Mouse (Mus musculus) forebrain, embryonic 14.5 days (tissue): ENCODE measurements around the gene Grm1. TPM values are rescaled to one million over a fixed set of nuclear protein-coding genes. Genes with fewer than 3 reads are reported as not detected.
A peak's percentile ranks its signal among the peaks of the same experiment; 100 is the strongest.

ENCODE experiments used
- ATAC-seq: fragments of 200-750 bp; cut with Nextera tagmentation; 2 replicates; pipeline ENCODE4 v1.8.0; 2017; ENCODE audit warnings: mild to moderate bottlenecking, moderate library complexity
- DNase-seq: peaks from one replicate; pipeline ENCODE4 v3.0.0-alpha.2; 2015; ENCODE audit warnings: low spot score
- H3K27ac ChIP-seq: fragments of 300-500 bp; sonication (generic); 2 replicates; pipeline ENCODE4 v1.5.1; 2014; ENCODE audit warnings: low read depth, mild to moderate bottlenecking, control low read depth, low read length, moderate library complexity
- H3K27me3 ChIP-seq: fragments of 300-500 bp; sonication (generic); replicated peaks from 2 replicates; pipeline ENCODE4 v1.6.1; 2014; ENCODE audit warnings: low read length, control low read depth, mixed read lengths; ENCODE audit not compliant: control insufficient read depth, insufficient read depth
- H3K36me3 ChIP-seq: fragments of 300-500 bp; sonication (generic); 2 replicates; pipeline ENCODE4 v1.6.1; 2014; ENCODE audit warnings: low read length, control low read depth; ENCODE audit not compliant: control insufficient read depth, insufficient read depth
- H3K4me1 ChIP-seq: fragments of 300-500 bp; sonication (generic); 2 replicates; pipeline ENCODE4 v1.6.1; 2014; ENCODE audit warnings: antibody characterized with exemption, low read length, control low read depth; ENCODE audit not compliant: control insufficient read depth, insufficient read depth
- H3K4me2 ChIP-seq: fragments of 300-500 bp; sonication (generic); 2 replicates; pipeline ENCODE4 v1.6.1; 2014; ENCODE audit warnings: mild to moderate bottlenecking, control low read depth, low read length
- H3K4me3 ChIP-seq: fragments of 300-500 bp; sonication (generic); 2 replicates; pipeline ENCODE4 v1.5.1; 2014; ENCODE audit warnings: low read depth, low read length, control low read depth
- H3K9ac ChIP-seq: fragments of 300-500 bp; sonication (generic); 2 replicates; pipeline ENCODE4 v1.6.1; 2014; ENCODE audit warnings: mild to moderate bottlenecking, low read length, control low read depth, moderate library complexity
- H3K9me3 ChIP-seq: fragments of 300-500 bp; sonication (generic); replicated peaks from 2 replicates; pipeline ENCODE4 v1.6.1; 2016; ENCODE audit warnings: low read length, control low read depth, mixed read lengths; ENCODE audit not compliant: control insufficient read depth
- WGBS: fragments of 180-500 bp; shearing (Covaris S2); extraction: QIAGEN DNeasy Blood & Tissue Kit; methylation state at CpG from one replicate; pipeline ENCODE4 v1.1.7; 2014; 5-methylcytosine and 5-hydroxymethylcytosine counted together
- polyA plus RNA-seq: library from polyadenylated mRNA; unstranded; fragments of >200 nt; fragmentation: Nextera tagmentation; extraction: Ambion mirVana; gene quantifications from 2 replicates; pipeline ENCODE4 v1.2.1, GENCODE M21; 2014

Grm1 gene
- polyA plus RNA-seq, 1 experiment from 2014 or later: 2.0 TPM

DNA sequence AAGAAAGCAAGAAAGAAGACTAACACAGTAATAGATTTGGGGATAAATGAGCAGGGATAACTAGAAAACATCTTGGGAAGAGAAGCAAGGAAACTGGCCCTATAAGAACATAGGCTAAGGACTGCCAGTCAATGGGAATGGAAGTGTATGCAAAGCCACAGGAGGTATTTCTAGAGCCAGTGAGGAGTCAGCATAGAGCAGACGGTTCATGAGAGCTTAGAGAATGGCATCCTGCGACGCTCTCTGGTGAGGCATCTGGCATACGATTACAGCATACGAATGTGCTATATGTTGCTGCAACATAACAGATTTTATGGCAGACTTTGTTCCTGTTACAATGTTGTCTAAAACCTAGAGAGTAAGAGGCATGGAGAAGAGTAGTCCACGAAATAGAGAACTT is 139.9 kb downstream of the Grm1 start:
- H3K9me3 ChIP-seq: no peaks in the 10 kb centered on the region
- ATAC-seq: peak; percentile 55; the same call in 1 of the 2 replicates
- no peaks in the 10 kb centered on the region for H3K36me3 ChIP-seq
- H3K4me3 ChIP-seq: no peak overlapping the region
- DNase-seq: peak; percentile 28
- H3K27ac ChIP-seq: no peak overlapping the region
- WGBS: 65% methylated on average over 6 of the region's 6 CpGs
- H3K4me1 ChIP-seq: no peaks in the 10 kb centered on the region
- no peak overlapping the region for H3K4me2 ChIP-seq
- no peak overlapping the region for H3K9ac ChIP-seq
- no peaks in the 10 kb centered on the region for H3K27me3 ChIP-seq

GRCm38 (mm10) chr10:10935806-10936205 is 146.3 kb downstream of the Grm1 start:
- H3K27ac ChIP-seq: no peak overlapping the region
- no peak overlapping the region for H3K4me3 ChIP-seq
- no peaks in the 10 kb centered on the region for H3K36me3 ChIP-seq
- no peak overlapping the region for H3K9ac ChIP-seq
- H3K4me1 ChIP-seq: no peaks in the 10 kb centered on the region
- DNase-seq (no peak), ATAC-seq (no peak)
- H3K27me3 ChIP-seq: no peaks in the 10 kb centered on the region
- 65% methylated on average over 3 of the region's 3 CpGs for WGBS
- H3K9me3 ChIP-seq: no peaks in the 10 kb centered on the region
- H3K4me2 ChIP-seq: no peak overlapping the region

DNA sequence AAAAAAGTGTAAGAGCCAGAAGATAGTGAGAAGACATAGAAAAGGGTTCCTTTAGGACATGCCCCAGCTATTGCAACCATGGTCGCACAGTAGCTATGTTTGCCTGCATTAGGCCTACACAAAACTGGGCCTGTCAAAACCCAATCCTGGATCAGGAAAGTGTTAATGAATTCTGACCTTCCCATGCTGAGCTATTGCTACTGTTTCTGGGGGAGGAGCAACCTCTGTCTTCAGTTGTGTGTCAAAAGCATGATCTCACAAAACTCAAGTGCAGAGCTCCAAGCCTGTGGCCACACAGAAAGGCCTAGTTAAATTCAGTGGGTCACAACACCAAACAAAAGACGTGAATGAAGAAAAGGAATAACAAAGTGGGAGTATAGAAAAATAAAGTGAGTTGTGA is 152.5 kb downstream of the Grm1 start:
- Histone ChIP-seq H3K4me3 (no peak overlapping the region), H3K27me3 (no peaks in the 10 kb centered on the region), H3K9me3 (no peaks in the 10 kb centered on the region), H3K4me1 (peaks cover 4% of the 10 kb centered on the region; the same call in 1 of the 2 replicates), H3K9ac (no peak overlapping the region), H3K4me2 (no peak overlapping the region), H3K36me3 (no peaks in the 10 kb centered on the region), H3K27ac (no peak overlapping the region)
- peak; percentile 46; the same call in 1 of the 2 replicates for ATAC-seq
- DNase-seq: peak; percentile 19
- WGBS: 44% methylated on average over 2 of the region's 2 CpGs

DNA sequence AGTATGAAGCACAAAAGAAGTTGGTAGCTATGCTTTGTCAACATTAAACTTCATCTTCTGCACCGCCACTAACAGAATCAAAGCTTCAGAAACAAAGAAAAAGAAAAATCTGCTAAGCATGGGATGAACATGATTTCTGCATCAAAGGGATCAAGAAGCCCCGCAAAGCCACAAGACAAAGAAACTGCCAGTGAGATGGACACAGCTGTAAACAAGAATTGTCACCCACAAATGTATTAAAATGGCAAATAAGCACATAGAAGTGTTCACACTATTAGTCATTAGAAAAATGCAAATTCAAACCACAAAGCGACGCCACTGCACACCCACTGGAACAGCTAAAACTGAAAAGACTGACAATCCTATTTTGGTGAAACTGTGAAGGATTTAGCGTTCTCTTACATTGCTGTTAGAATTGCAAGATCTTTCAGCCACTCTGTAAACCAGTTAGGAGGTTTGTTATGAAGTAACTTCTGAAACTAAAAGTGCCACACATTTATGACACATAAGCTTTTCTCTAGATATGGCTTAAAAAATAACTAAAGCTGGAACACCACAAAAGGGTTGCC is 153.3 kb downstream of the Grm1 start:
- no peak overlapping the region for H3K4me3 ChIP-seq
- H3K9ac ChIP-seq: no peak overlapping the region
- DNase-seq: peak; percentile 11
- no peaks in the 10 kb centered on the region for H3K9me3 ChIP-seq
- no peak overlapping the region for H3K4me2 ChIP-seq
- H3K4me1 ChIP-seq: peaks cover 4% of the 10 kb centered on the region; the same call in 1 of the 2 replicates
- H3K27ac ChIP-seq: no peak overlapping the region
- ATAC-seq: no peak
- H3K27me3 ChIP-seq: no peaks in the 10 kb centered on the region
- no peaks in the 10 kb centered on the region for H3K36me3 ChIP-seq
- 46% methylated on average over 5 of the region's 5 CpGs for WGBS

GRCm38 (mm10) chr10:10917857-10918399 is 164.2 kb downstream of the Grm1 start:
- no peaks in the 10 kb centered on the region for H3K36me3 ChIP-seq
- no peak for ATAC-seq
- no peaks in the 10 kb centered on the region for H3K4me1 ChIP-seq
- H3K27ac ChIP-seq: no peak overlapping the region
- H3K4me2 ChIP-seq: no peak overlapping the region
- no peak for DNase-seq
- no peak overlapping the region for H3K4me3 ChIP-seq
- H3K9ac ChIP-seq: no peak overlapping the region
- no peaks in the 10 kb centered on the region for H3K27me3 ChIP-seq
- WGBS: 79% methylated on average over 7 of the region's 7 CpGs
- no peaks in the 10 kb centered on the region for H3K9me3 ChIP-seq

GRCm38 (mm10) chr10:10913621-10914020 is 168.5 kb downstream of the Grm1 start:
- Histone ChIP-seq H3K9ac (no peak overlapping the region), H3K27me3 (no peaks in the 10 kb centered on the region), H3K36me3 (no peaks in the 10 kb centered on the region), H3K4me2 (no peak overlapping the region), H3K9me3 (no peaks in the 10 kb centered on the region), H3K4me3 (no peak overlapping the region), H3K4me1 (no peaks in the 10 kb centered on the region), H3K27ac (no peak overlapping the region)
- ATAC-seq: no peak
- no peak for DNase-seq
- WGBS: 94% methylated on average over 4 of the region's 4 CpGs

GRCm38 (mm10) chr10:10890221-10890620 is 191.9 kb downstream of the Grm1 start:
- no peak overlapping the region for H3K9ac ChIP-seq
- DNase-seq (peak; percentile 41), ATAC-seq (peak; percentile 37; the same call in 1 of the 2 replicates)
- no peak overlapping the region for H3K4me3 ChIP-seq
- no peak overlapping the region for H3K4me2 ChIP-seq
- no peaks in the 10 kb centered on the region for H3K27me3 ChIP-seq
- WGBS: 53% methylated on average over 1 of the region's 1 CpGs
- no peaks in the 10 kb centered on the region for H3K9me3 ChIP-seq
- H3K27ac ChIP-seq: no peak overlapping the region
- no peaks in the 10 kb centered on the region for H3K36me3 ChIP-seq
- no peaks in the 10 kb centered on the region for H3K4me1 ChIP-seq

GRCm38 (mm10) chr10:10888521-10888920 is 193.6 kb downstream of the Grm1 start:
- no peak overlapping the region for H3K9ac ChIP-seq
- H3K36me3 ChIP-seq: no peaks in the 10 kb centered on the region
- no peak overlapping the region for H3K4me3 ChIP-seq
- no peak overlapping the region for H3K27ac ChIP-seq
- 62% methylated on average over 9 of the region's 9 CpGs for WGBS
- DNase-seq: no peak
- H3K4me2 ChIP-seq: no peak overlapping the region
- no peak for ATAC-seq
- H3K4me1 ChIP-seq: no peaks in the 10 kb centered on the region
- no peaks in the 10 kb centered on the region for H3K9me3 ChIP-seq
- H3K27me3 ChIP-seq: no peaks in the 10 kb centered on the region

DNA sequence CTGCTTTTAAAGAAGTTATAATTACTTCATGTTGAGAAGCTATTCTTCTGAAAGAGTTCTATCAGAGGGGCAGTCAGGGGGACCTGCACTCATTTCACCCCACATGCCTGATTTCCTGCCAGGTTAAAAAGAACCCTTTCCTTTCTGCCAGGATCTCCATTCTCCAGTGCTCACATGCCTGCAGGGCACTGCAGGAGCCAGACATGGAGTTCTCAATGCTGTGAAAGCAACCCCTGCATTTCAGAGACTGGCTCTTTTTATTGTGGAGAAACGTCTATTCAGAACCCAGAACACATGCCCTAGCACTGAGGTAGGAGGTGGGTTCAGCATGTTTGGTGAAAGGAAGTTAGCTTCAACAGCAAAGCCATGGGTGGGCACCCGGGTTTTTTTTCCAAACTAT is 197.2 kb downstream of the Grm1 start:
- Histone ChIP-seq H3K4me1 (no peaks in the 10 kb centered on the region), H3K9ac (no peak overlapping the region), H3K9me3 (no peaks in the 10 kb centered on the region), H3K4me3 (no peak overlapping the region), H3K36me3 (no peaks in the 10 kb centered on the region), H3K4me2 (no peak overlapping the region), H3K27me3 (no peaks in the 10 kb centered on the region), H3K27ac (no peak overlapping the region)
- ATAC-seq (peak; percentile 78; the same call in 1 of the 2 replicates), DNase-seq (peak; percentile 58)
- WGBS: 10% methylated on average over 2 of the region's 2 CpGs
